Mouse (Mus musculus) lung, postnatal 0 days (tissue): ENCODE data around the gene 2310057M21Rik.

Experiments used
- CTCF ChIP-seq: IDR thresholded peaks from 2 replicates; pipeline ENCODE4 v1.5.1; 2016; ENCODE audit warnings: antibody characterized with exemption, mild to moderate bottlenecking
- EP300 ChIP-seq: IDR thresholded peaks from 2 replicates; pipeline ENCODE4 v1.6.1; 2016; ENCODE audit warnings: antibody characterized with exemption, mild to moderate bottlenecking, control low read depth

DNA sequence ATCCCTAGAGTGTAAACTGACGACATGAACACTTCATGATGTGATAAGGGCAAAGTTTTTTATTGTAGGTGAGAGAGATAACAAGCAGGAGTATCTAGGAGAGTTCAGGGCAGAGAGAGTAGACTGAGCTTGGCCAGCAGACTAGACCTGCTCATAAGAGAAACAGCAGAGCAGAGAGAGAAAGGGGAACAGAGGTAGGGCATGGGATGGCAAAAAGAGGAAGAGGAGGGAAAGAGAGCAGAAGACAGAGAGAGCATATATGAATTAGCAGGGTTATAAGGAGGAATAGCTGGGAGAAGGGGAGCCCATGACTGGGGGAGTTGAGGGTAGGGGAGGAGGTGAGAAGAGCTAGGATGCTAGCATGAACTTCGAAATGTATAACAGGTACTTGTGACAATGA is 30.9 kb downstream of the 2310057M21Rik start:
- TF ChIP-seq EP300 (no peak), CTCF (no peak)
